Mouse (Mus musculus) brain, adult 2 months (tissue): ENCODE measurements at regions not wholly inside any gene's neighbourhood (a gene's known extent, or its start where the extent isn't known, plus 50 kb on each side); places are given as distances from the start of the nearest gene placed in this dataset.

Source experiments
- DNase-seq: peaks from one replicate; pipeline ENCODE4 v3.0.0; 2011; ENCODE audit warnings: low read depth, low spot score

DNA sequence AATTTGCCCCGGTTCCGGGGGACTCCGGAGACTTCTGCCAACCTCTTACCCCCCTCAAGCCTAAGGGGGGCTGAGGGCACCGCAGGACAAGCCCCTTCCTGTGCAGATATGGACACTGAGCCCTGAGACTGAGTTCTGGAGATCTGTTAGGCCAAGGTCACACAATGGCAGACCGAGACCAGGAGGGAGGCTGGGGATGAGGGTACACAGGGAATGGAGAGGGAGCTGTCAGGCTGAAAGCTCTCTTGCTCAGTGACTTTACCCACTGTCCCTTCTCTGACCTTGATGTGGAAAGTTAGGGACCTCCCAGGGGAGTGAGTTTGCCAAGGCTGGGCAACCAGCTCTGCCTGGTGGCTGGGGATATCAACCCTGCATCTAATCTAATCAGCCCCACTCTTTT lies 82.7 kb downstream of the Cstad start:
- DNase-seq, result no peak

DNA sequence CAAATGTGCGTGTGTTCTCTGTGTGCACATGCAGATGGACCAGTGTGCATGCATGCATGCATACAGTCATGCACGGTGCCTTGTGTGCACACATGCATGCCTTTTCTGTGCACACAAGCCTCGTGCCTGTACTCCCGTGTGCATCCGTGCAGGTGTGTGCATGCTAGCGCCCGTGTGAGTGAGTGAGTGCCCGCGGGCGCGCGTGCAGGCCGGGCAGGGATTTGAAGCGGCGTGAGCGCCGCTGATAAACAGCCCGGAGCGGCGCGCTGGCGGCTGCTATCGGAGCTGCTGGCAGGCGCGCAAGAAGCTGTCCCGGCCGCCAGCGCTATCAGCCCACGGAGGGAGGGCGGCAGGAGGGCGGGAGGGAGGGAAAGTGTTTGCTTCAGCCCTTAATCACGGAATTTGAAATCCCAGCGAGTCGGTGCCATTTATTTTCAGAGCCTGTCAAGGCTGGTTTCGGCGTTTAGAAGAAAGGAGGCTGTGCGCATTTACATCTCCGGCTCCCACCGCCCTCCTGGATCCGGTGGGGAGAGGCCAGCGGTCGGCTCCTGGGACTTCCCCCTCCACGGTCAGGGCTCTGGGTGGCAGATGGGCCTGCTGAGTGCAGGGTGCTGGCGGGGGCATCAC lies 82.1 kb downstream of the Cstad start:
- DNase-seq, result peak; percentile 92

- DNase-seq, result peak; percentile 80
These were observed 81.6 kb downstream of the Cstad start for GRCm38 (mm10) chr2:30676450-30676832.

DNA sequence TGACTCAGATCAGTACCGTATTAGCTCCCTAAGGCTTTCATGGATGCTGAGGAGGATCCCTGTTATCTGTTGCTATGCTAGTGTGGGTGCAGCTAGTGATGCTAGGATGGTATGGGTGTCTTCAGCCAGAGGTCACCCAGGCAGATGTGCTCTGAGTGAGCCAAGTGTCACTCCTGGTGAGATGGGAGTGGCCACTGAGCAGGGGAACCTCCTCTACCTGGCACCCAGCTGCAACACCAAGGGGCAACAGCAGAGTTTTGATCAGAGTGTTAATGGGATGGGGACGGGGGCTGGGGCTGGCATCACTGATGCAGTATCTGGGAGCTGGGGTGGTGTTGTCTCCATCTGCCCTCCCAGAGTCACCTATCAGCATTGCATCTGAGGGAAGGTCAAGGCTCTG lies 81.0 kb downstream of the Cstad start:
- DNase-seq, result no peak

DNA sequence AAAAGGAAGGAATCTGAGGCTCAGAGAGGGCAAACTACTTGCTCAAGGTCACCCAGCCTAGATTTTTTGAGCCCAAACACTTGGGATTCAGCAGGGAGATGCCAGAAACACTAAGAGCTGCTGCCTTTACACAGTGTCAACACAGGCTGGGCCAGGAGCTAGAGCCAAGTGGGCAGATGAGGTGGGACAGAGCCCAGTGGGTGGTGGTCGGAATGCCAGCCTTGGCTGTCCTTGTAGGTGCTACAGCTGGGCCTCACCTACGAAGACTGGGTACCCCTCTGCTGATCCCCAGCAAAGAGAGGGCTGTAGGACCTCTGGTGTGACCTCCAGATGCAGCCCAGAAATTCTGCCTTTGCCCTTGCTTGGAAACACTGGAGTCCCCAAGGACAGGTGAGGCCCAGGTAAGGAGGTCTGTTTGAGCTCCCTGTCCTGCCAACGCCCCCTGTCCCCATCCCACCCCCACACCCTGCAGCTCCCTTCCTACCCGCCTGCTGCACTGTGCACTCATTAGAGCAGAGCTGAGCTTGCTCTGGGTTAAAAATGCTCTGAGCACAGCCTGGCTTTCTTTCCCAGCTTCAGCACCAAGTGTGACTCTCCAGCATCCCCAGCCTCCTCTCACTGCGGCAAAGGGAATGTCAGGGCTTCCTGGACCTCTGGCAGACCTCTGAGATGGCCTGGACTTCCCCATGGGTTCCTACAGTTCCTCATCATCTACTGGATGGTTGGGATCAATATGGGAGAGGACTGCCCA lies 76.2 kb downstream of the Cstad start:
- peak; percentile 78 for DNase-seq

DNA sequence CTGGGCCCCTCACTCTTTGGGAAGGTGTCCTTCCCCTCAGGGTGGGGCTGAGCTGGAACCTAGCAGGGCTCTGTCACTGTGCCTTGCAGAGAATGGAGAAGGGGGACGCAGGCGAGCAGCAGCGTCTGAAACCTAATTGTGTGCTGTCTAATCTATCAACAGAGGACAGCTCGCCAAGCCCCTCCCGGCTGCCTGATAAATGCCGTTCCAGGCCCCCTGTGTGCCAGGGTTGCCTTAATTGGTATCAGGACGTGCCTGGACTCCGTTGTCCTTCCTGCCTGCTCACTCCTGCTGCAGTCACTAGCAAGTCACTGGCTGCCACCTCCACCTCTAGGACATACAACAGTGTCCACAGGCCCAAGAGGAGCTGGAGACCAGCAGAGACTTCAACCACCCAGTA lies 72.6 kb downstream of the Cstad start:
- DNase-seq, result peak; percentile 33

DNA sequence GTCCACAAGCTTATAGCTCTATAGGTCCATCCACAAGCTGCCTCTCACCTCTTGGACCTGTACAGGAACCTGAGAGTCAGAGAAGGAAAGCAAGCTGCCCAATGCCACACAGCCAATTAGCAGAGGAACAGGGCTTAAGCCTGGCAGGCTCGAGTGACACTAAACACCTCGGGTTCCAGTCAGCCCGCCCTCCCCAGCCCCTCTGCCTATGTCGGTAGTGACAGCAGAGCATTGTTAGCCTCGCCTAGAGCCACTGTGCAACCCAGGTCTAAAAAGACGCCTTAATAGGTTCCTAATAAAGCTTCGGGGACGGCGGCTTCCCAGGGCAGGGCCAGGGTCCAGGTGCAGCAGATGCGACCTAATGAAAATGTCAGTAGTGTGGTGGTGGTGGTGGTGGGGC lies 66.3 kb downstream of the Cstad start:
- no peak for DNase-seq

GRCm38 (mm10) chr2:30660613-30660991 lies 65.8 kb downstream of the Cstad start:
- DNase-seq, result peak; percentile 65

- no peak for DNase-seq
These were observed 65.2 kb downstream of the Cstad start for GRCm38 (mm10) chr2:30659836-30660612.

- peak; percentile 94 for DNase-seq
These were observed 64.2 kb downstream of the Cstad start for GRCm38 (mm10) chr2:30658844-30659555.
